Mouse (Mus musculus): ENCODE data around the gene Ctps2.

Ctps2 gene

DNA sequence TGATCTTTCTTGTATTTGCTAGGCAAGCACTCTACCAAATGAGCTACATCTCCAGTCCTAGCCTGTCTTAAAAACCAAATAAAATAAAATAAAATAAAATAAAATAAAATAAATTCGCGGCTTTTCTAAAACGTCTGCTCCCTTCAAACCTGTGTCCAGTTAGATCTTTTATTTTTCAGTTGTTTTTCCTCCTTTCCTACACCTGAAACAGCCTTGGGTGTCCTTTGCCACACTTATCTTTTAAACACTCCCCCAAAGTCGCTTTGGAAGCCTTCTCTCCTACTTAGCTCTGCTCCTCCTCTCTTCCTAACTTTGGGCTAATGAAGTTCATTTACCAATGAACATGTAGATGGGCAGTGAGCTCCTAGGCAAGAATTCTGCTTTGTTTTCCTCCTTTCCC lies at the start of gene Ctps2:
TSS of gene Ctps2 (plus strand) at position 301 of the 400 bp plus-strand sequence.
- in situ Hi-C loops (cut with MboI; ENCODE audit: unreplicated experiment in 2 of 2), result loop anchor here in 1 of 2 experiments (25.0 kb wide), 2 partner anchors 1286 to 1536 kb away; partner anchors contain the start of gene Asb11

GRCm38 (mm10) chrX:162868294-162868965 lies 32.6 kb upstream of the Ctps2 start:
- in situ Hi-C loops (cut with MboI; ENCODE audit: unreplicated experiment in 2 of 2), result no loop called here

DNA sequence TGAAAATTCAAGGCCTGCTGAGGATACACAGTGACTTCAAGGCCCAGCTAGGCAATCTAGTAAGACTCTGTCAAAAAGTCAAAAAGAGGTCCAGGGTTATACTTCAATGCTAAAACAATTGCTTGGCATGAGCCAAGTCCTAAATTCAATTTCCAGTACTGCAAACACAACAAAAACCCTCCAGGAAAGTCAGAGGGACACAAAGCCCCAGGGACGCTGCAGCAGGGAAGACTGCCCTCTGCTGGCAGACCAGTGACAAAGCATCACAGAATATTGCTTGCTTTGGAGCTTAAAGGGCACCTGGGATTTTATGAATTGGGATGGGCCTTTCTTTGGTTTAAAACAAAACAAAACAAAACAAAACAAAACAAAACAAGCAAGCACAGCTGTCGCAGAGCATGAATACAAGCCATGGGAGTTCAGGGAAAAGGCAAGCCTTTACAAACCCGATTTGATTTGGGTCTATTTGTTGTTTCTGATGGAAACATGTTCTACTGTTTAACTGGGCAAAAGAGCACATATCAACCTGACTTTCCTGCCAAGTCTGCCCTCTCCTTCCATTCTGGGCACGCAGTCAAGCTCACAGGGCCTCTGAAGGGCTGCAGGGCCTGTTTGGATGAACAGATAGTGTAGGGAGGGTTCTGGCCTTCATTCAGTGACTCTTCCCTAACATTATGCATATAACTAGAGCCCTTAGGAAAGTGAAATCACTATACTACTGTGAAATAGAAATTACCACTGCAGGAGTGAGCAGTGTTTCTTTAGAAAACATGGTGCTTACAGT lies 29.1 kb upstream of the Ctps2 start:
- in situ Hi-C loops (cut with MboI; ENCODE audit: unreplicated experiment in 2 of 2), result loop anchor here (10.0 kb wide), 1 partner anchor 157 kb away; no protein-coding TSS in a partner anchor

DNA sequence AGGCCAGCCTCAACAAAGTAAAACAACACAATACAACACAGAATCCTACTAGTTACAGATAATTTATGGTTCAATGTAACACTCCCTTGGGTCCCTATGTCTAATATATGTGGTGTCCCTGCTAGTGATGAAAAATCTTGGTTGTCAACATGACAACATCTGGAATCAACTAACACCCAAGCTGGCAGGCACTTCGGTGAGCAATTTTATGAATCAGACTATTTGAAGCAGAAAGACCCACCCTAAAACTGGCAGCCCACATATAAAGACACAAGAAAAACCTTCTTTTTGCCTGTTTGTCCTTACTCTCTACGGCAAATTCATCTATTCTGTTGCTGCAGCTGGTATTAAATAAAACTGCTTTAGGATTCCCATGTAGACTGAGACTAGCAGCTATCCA lies 27.3 kb upstream of the Ctps2 start:
- in situ Hi-C loops (cut with MboI; ENCODE audit: unreplicated experiment in 2 of 2), result loop anchor here (10.0 kb wide), 1 partner anchor 159 kb away; no protein-coding TSS in a partner anchor

DNA sequence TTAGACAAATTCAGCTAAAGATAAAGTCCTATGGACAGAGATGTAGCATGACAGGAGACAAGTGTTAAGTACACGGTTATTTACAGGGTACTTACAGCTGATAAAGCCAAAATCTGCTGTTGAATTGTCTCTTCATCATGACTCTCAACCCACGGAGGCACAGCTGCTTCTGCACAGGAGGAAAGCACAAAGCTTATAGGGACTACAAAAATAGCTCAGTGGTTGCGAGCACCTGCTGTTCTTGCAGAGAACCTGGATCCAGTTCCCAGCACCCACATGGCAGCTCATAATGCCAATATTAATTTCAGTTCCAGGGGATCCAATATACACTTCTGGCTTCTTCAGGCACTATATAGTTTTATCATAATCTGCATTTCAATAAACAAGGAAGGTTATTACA lies 22.8 kb upstream of the Ctps2 start:
- in situ Hi-C loops (cut with MboI; ENCODE audit: unreplicated experiment in 2 of 2), result loop anchor here (10.0 kb wide), 1 partner anchor 163 kb away; no protein-coding TSS in a partner anchor

GRCm38 (mm10) chrX:162887931-162888511 lies 13.0 kb upstream of the Ctps2 start, which contains the start of gene Syap1:
TSS of gene Syap1 (minus strand) at chrX:162888447.
- in situ Hi-C loops (cut with MboI; ENCODE audit: unreplicated experiment in 2 of 2), result loop anchor here in 1 of 2 experiments (5.0 kb wide), 1 partner anchor 1189 kb away; the partner anchor contains the start of gene Siah1b

DNA sequence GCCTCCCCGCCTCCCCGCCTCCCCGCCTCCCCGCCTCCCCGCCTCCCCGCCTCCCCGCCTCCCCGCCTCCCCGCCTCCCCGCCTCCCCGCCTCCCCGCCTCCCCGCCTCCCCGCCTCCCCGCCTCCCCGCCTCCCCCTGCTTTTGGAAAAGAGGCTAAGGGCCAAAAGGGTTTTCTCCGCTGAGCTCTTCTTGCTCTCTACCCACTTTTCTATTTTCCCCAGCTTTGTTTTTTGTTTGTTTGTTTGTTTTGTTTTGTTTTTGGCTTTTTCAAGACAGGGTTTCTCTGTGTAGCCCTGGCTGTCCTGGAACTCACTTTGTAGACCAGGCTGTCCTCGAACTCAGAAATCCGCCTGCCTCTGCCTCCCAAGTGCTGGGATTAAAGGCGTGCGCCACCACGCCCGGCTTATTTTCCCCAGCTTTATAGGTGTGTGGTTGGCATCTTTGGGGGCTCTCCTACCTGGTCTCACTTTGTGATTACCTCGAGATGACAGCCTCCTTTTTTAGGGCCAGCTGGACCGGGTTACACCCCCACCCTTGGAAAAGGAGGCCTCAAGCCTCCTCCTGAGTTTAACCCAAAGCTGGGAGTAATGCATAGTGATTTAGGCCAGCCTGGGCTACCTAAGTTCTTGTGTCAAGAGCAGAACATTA lies 12.3 kb upstream of the Ctps2 start:
- in situ Hi-C loops (cut with MboI; ENCODE audit: unreplicated experiment in 2 of 2), result loop anchor here in 1 of 2 experiments (5.0 kb wide), 1 partner anchor 1189 kb away; the partner anchor contains the start of gene Siah1b

GRCm38 (mm10) chrX:162901371-162902039 lies 467 bp downstream of the Ctps2 start:
- in situ Hi-C loops (cut with MboI; ENCODE audit: unreplicated experiment in 2 of 2), result loop anchor here in 1 of 2 experiments (25.0 kb wide), 2 partner anchors 1286 to 1536 kb away; partner anchors contain the start of gene Asb11

DNA sequence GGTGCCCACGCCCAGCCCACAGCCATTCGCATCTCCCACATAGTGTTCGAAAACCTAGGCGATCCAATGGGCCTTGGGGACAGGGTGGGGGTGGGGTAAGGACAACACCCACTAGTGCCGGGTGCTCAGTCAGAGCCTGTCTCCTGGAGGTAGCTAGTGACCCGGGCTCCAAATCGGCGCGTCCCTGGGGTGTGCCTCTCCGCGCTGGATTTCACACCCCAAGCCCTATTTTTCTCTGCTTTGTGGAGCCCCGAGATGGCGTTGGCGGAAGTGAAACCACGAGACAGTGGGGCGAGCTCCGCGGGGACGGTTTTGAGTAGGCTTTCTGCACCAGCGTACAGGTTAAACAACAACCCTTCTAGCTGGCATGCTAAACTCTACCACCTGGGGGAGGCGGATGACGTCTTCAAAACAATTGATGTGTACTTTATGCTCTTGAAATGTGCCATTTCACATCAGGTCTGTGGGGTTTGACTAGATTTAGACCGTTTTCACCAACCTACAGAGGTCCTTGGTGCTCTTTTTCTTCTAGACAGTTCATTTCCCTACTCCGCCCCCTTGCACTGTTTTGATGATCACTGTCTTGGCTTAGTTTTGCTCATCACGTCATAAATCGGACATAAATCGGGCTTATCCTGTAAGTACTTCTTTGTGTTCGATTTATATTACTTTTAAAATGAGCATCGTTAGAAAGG lies 1.1 kb downstream of the Ctps2 start:
- in situ Hi-C loops (cut with MboI; ENCODE audit: unreplicated experiment in 2 of 2), result loop anchor here in 1 of 2 experiments (25.0 kb wide), 2 partner anchors 1285 to 1535 kb away; partner anchors contain the start of gene Asb11

DNA sequence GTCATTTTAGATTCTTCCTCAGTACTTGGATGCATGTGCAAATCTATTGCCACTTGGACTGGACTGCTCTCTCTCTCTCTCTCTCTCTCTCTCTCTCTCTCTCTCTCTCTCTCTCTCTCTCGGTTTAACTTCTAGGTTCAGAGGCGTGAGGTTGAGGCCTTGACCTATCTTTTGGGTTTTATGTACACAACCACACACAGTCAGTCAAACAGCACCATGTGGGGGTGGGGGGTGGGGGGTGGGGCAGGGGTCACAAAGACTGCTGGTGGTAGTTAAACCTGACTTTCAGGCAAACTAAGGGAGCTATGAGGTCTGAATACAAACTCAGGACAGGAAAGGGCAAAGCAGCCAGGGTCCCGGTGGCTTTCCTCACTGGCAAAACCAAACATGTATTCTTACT lies 6.5 kb downstream of the Ctps2 start:
- in situ Hi-C loops (cut with MboI; ENCODE audit: unreplicated experiment in 2 of 2), result loop anchor here in 1 of 2 experiments (25.0 kb wide), 2 partner anchors 1280 to 1530 kb away; partner anchors contain the start of gene Asb11

GRCm38 (mm10) chrX:162913651-162914050 lies 12.6 kb downstream of the Ctps2 start:
- in situ Hi-C loops (cut with MboI; ENCODE audit: unreplicated experiment in 2 of 2), result loop anchor here in 1 of 2 experiments (25.0 kb wide), 2 partner anchors 1274 to 1524 kb away; partner anchors contain the start of gene Asb11

DNA sequence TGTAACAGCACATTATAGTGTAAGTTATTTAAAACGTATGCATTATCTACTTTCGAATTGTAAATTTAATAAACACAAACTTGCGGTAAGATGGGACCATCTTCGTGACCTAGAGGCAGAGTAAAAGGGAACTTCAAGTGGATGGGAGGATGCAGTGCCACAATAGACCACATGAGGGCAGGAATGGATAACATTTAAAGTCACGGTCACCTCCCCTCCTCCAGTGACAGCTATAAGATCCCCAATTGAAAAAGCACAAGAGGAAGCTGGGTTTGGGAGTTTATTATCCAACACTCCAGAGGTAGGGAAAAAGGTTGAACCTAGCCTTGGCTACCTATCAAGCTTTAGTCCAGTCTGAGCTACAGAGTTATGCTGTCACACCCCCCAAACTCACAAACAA lies 14.7 kb downstream of the Ctps2 start:
- in situ Hi-C loops (cut with MboI; ENCODE audit: unreplicated experiment in 2 of 2), result loop anchor here in 1 of 2 experiments (25.0 kb wide), 2 partner anchors 1272 to 1522 kb away; partner anchors contain the start of gene Asb11

GRCm38 (mm10) chrX:162921487-162922125 lies 20.6 kb downstream of the Ctps2 start:
- in situ Hi-C loops (cut with MboI; ENCODE audit: unreplicated experiment in 2 of 2), result loop anchor here in 1 of 2 experiments (10.0 to 25.0 kb wide), 4 partner anchors 743 to 1516 kb away; partner anchors contain the start of gene Asb11

DNA sequence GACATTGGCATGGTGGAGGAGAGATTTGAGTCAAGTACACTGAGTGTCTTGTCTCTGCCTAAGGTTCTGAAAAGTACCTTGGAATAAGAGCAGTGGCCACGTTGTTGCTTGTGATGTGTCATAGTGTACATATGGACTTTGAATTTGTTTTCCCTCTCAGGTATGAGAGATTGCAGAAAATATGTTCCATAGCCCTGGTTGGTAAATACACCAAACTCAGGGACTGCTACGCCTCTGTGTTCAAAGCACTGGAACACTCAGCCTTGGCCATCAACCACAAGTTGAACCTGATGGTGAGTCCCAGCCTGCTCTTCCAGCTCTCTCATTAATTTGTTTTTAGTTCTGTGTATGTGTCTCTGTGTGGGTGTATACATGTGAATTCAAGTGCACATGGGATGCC lies 30.4 kb downstream of the Ctps2 start:
- in situ Hi-C loops (cut with MboI; ENCODE audit: unreplicated experiment in 2 of 2), result loop anchor here in 1 of 2 experiments (25.0 kb wide), 2 partner anchors 731 to 1131 kb away; no protein-coding TSS in a partner anchor

DNA sequence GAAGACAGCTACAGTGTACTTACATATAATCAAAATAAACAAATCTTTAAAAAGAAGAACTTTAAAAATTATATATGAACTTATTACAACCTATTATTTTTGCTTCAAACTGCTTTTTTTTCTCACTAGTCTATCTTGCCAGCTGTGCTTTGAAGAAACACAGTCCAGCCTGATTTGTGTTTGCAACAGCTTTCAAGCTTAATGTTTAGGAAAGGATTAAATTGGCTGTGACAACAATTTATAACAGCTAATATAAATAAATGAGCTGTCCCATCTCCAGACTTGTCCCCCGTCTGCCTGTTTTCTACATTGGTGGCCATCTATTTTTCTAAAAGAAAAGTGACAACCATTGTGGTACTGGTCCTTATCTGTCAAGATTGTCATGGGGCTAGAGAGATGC lies 41.0 kb downstream of the Ctps2 start:
- in situ Hi-C loops (cut with MboI; ENCODE audit: unreplicated experiment in 2 of 2), result loop anchor here (10.0 to 25.0 kb wide), 3 partner anchors 720 to 1120 kb away; no protein-coding TSS in a partner anchor

DNA sequence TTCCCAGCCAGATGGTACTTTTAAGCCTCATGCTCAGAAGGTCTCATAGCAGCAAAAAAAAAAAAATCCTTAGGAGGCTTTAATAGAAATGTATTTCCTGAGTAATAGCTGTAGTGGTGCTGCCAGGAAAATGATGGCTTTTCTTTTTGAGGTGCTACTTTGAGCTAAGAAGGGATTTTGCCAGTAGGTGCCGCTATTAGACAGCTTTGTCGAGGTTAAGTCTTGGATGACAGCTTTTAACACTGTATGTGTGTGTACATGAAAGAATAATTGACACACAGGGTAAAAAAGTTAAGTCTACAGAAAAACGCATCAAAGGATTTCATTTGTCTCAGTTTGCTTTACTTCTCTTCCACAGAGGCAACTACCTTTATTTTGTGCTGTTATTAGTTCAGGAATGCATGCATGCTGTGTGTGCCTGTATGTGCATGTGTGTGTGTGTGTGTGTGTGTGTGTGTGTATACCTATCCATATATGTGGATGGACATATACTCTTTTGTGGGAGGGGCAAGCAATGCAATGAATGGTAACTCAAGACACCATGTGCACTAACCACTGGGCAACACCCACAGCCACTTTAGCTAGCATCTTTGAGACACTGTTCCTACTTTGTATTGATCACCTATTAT lies 48.9 kb downstream of the Ctps2 start:
- in situ Hi-C loops (cut with MboI; ENCODE audit: unreplicated experiment in 2 of 2), result loop anchor here (5.0 to 25.0 kb wide), 5 partner anchors 192 to 1112 kb away; no protein-coding TSS in a partner anchor

DNA sequence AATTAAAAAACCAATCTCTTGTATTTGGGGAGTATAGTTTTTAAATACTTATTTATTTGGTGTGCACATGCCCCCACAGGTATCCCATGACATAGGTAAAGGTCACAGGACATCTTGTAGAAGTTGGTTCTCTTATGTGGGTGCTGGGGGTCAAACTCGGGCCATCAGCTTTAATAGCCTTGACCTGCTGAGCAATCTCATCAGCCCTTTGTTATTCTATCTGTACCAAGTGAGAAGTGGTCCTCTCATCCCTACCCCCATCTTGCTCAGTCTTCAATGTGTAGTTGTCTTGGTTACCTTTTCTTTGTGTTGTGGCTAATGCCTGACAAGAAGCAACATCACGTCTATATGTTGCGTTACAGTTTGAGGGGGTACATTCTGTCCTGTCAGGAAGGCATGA lies 56.9 kb downstream of the Ctps2 start:
- in situ Hi-C loops (cut with MboI; ENCODE audit: unreplicated experiment in 2 of 2), result loop anchor here in 1 of 2 experiments (5.0 to 10.0 kb wide), 2 partner anchors 49 to 707 kb away; no protein-coding TSS in a partner anchor
